Mouse (Mus musculus): ENCODE measurements at regions not wholly inside any gene's neighbourhood (a gene's known extent, or its start where the extent isn't known, plus 50 kb on each side); places are given as distances from the start of the nearest gene placed in this dataset.

DNA sequence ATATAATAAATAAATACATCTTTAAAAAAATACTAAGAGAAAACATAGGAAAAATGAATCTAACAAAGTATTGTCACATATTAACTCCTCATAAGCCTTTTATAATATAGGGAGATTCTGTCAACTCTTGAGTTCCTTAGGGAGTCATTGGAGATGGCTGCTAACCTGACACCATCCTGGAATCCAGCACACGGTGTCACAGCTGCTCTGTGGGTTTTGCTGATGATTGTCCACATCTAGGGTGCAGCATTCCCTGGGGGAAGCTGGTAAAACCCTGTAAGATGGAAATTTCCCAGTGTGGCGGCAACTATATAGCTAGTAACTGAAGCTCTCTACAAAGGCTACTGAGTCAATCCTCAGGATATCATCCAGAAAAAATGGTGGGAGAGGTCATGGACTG is 58.9 kb upstream of the E2f3 start:
- TF ChIP-seq EP300 (IDR thresholded peaks at IDR 0.05; ENCODE audit: low read depth) (no peak), CTCF (IDR thresholded peaks at IDR 0.05; ENCODE audit: low read depth) (no peak)
